Mouse (Mus musculus): Measurements from ENCODE around the gene Glt28d2. TPM values are rescaled to one million over a fixed set of nuclear protein-coding genes. Genes with fewer than 3 reads are reported as not detected.

Glt28d2 gene
- polyA plus RNA-seq, 1 experiment from 2014 or later = 0.29 TPM

Other genes with a start within 250 kb of the Glt28d2 start
- 0.31 and 1.8 TPM in 2 replicates for gene Fam160a1, start 70.2 kb downstream of the Glt28d2 start, polyA plus RNA-seq (2015; fragmentation: Nextera tagmentation; extraction: Ambion mirVana)
- 0.99 and 3.8 TPM in 2 replicates for gene Gm37240, start within 50 bp of the Glt28d2 start, polyA plus RNA-seq (2015; fragmentation: Nextera tagmentation; extraction: Ambion mirVana)
- 16.0 and 16.7 TPM in 2 replicates for gene Sh3d19, start 83.6 kb upstream of the Glt28d2 start, polyA plus RNA-seq (2015; fragmentation: Nextera tagmentation; extraction: Ambion mirVana)
- not detected in 2 replicates for gene Prss48, start 115.0 kb upstream of the Glt28d2 start, polyA plus RNA-seq (2015; fragmentation: Nextera tagmentation; extraction: Ambion mirVana)

Measured in neural tube, embryonic 15.5 days (tissue).